Mouse (Mus musculus) ES-E14 (cell line): ENCODE measurements around the gene Zfp219. TPM values are rescaled to one million over a fixed set of nuclear protein-coding genes. Genes with fewer than 3 reads are reported as not detected.

ENCODE experiments used
- DNase-seq: peaks from one replicate; pipeline ENCODE4 v3.0.0-alpha.2; 2013; ENCODE audit warnings: low read depth, low spot score
- H3K27ac ChIP-seq: 2 replicates; pipeline ENCODE4 v1.5.1; 2012; ENCODE audit warnings: low read depth, mild to moderate bottlenecking, low read length, moderate library complexity, mixed read lengths; ENCODE audit not compliant: poor library complexity, insufficient read depth, severe bottlenecking
- H3K36me3 ChIP-seq: 2 replicates; pipeline ENCODE4 v1.6.1; 2012; ENCODE audit warnings: mild to moderate bottlenecking, low read length, moderate library complexity, mixed read lengths; ENCODE audit not compliant: control insufficient read depth, poor library complexity, insufficient read depth, severe bottlenecking
- H3K4me1 ChIP-seq, 2 experiments: fragments of 150-350 bp in 1 of 2; sonication (generic) in 1 of 2; 2 replicates each; pipeline ENCODE4 v1.6.1; 2012; ENCODE audit warnings: low read length in 2 of 2, mild to moderate bottlenecking in 1 of 2, mixed read lengths in 1 of 2; ENCODE audit not compliant: control insufficient read depth in 2 of 2, insufficient read depth in 2 of 2, poor library complexity in 1 of 2
- H3K4me3 ChIP-seq, 2 experiments: fragments of 150-350 bp in 1 of 2; sonication (generic) in 1 of 2; 2 replicates each; pipeline ENCODE4 v1.5.1; 2012; ENCODE audit warnings: low read length in 2 of 2, low read depth in 1 of 2, mild to moderate bottlenecking in 1 of 2, mixed read lengths in 1 of 2; ENCODE audit not compliant: insufficient read depth in 1 of 2, poor library complexity in 1 of 2, severe bottlenecking in 1 of 2
- H3K9ac ChIP-seq: 2 replicates; pipeline ENCODE4 v1.6.1; 2012; ENCODE audit warnings: low read depth, mild to moderate bottlenecking, low read length, mixed read lengths; ENCODE audit not compliant: poor library complexity, insufficient read depth, severe bottlenecking
- H3K9me3 ChIP-seq: fragments of 150-350 bp; sonication (generic); 2 replicates; pipeline ENCODE4 v1.6.1; 2012; ENCODE audit warnings: low read depth, mild to moderate bottlenecking, low read length; ENCODE audit not compliant: control insufficient read depth, insufficient read depth
- CHD2 ChIP-seq: IDR thresholded peaks from 2 replicates; pipeline ENCODE4 v1.6.1; 2014; ENCODE audit warnings: mild to moderate bottlenecking, low read depth, low read length, inconsistent platforms
- HCFC1 ChIP-seq: IDR thresholded peaks from 2 replicates; pipeline ENCODE4 v1.6.1; 2012; ENCODE audit warnings: low read length, inconsistent platforms, borderline replicate concordance; ENCODE audit not compliant: insufficient read depth
- MAFK ChIP-seq: IDR thresholded peaks from 2 replicates; pipeline ENCODE4 v1.6.1; 2014; ENCODE audit warnings: mild to moderate bottlenecking, low read depth, low read length, inconsistent platforms; ENCODE audit not compliant: insufficient read depth
- ZC3H11A ChIP-seq: IDR thresholded peaks from 2 replicates; pipeline ENCODE4 v1.6.1; 2012; ENCODE audit warnings: low read depth, mild to moderate bottlenecking, inconsistent platforms, low read length, borderline replicate concordance
- ZNF384 ChIP-seq: IDR thresholded peaks from 2 replicates; pipeline ENCODE4 v1.6.1; 2012; ENCODE audit warnings: low read depth, low read length, inconsistent platforms
- in situ Hi-C, 2 experiments: fragments of 600-800 bp; cut with MboI; formaldehyde crosslinking; loops; one replicate each; pipeline ENCODE4 v1.15.1; 2025; ENCODE audit warnings: low sequenced_read_pairs in 2 of 2, inconsistent platforms in 1 of 2; ENCODE audit not compliant: unreplicated experiment in 2 of 2
- total RNA-seq: library from RNA; depleted of rRNA; stranded (reverse); fragments of 300-350 nt; gene quantifications from 2 replicates; pipeline ENCODE4 v1.2.3, GENCODE M21; 2012

The Zfp219 gene
- total RNA-seq, 1 experiment: 59.5 TPM

- no peak overlapping the region for H3K9ac ChIP-seq
- peaks cover 2 to 8% of the 10 kb centered on the region in 2 experiments; a peak in 1 of 4 replicates for H3K4me1 ChIP-seq
- H3K36me3 ChIP-seq: no peaks in the 10 kb centered on the region
- TF ChIP-seq CHD2 (no peak), ZNF384 (no peak), HCFC1 (no peak), MAFK (no peak), ZC3H11A (no peak)
- H3K4me3 ChIP-seq: peak overlapping the region in 1 of 2 experiments; percentile 56; a peak in 2 of 4 replicates
- no peaks in the 10 kb centered on the region for H3K9me3 ChIP-seq
- DNase-seq: no peak
- in situ Hi-C loops: no loop called here
- no peak overlapping the region for H3K27ac ChIP-seq
Observed at GRCm38 (mm10) chr14:51996231-51996841, 24.2 kb downstream of the Zfp219 start.

- DNase-seq: no peak
- no peaks in the 10 kb centered on the region for H3K36me3 ChIP-seq
- in situ Hi-C loops: no loop called here
- H3K4me3 ChIP-seq: no peak overlapping the region
- H3K4me1 ChIP-seq: peaks cover 2 to 8% of the 10 kb centered on the region in 2 experiments; a peak in 1 of 4 replicates
- no peak overlapping the region for H3K27ac ChIP-seq
- H3K9me3 ChIP-seq: no peaks in the 10 kb centered on the region
- TF ChIP-seq CHD2: no peak
- TF ChIP-seq ZC3H11A: no peak
- no peak for TF ChIP-seq MAFK
- TF ChIP-seq HCFC1: no peak
- TF ChIP-seq ZNF384: no peak
- H3K9ac ChIP-seq: no peak overlapping the region
Observed at GRCm38 (mm10) chr14:51995219-51995871, 25.2 kb downstream of the Zfp219 start.

DNA sequence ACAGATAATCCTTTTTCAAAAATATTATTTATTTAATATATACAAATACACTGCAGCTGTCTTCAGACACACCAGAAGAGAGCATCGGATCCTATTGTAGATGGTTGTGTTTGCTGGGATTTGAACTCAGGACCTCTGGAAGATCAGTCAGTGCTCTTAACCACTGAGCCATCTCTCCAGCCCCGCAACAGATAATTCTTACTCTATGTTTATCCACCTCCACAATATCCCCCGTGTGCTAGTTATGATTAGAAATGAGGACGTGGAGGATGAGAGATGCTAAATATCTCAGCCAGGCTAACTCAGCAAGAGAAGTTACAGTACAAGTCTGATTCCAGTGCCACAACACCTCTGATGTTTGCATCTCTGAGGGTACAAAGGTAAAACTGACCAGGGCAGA, 26.1 kb downstream of the Zfp219 start:
- H3K4me3 ChIP-seq: no peak overlapping the region
- H3K27ac ChIP-seq: no peak overlapping the region
- TF ChIP-seq CHD2: no peak
- no peak for TF ChIP-seq MAFK
- H3K4me1 ChIP-seq: peaks cover 2 to 8% of the 10 kb centered on the region in 2 experiments; a peak in 1 of 4 replicates
- no peak overlapping the region for H3K9ac ChIP-seq
- in situ Hi-C loops: loop anchor here in 1 of 2 experiments (5.0 kb wide), 1 partner anchor 87 kb away; no protein-coding TSS in a partner anchor
- no peaks in the 10 kb centered on the region for H3K36me3 ChIP-seq
- no peak for DNase-seq
- no peaks in the 10 kb centered on the region for H3K9me3 ChIP-seq

DNA sequence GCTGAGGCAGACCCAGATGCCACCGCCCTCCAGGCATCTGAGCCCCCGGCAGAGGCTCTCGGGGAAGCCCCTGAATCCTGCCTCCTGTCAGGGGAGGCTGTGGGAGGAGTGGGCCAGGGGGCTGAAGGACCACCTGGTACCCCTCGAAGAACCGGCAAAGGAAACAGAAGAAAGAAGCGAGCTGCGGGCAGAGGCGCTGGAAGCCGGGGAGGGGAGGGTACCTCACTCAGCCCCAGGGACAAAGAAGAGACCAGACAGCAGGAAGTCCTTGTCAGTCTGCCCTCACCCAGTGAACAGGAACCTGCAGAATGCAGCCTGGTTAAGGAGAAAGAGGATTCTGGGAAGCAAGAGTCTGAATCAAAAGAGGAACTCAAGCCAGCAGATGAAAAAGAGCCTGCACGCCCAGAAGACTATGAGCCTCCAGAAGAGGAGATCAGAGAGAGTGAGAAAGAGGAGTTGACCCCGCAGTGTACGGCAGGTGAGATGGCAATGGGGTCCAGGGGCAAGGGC, 31.0 kb downstream of the Zfp219 start:
- Histone ChIP-seq H3K9ac (peak overlapping the region; percentile 23), H3K4me3 (peak overlapping the region; percentile 38 to 39), H3K36me3 (no peaks in the 10 kb centered on the region), H3K4me1 (peaks cover 0 to 5% of the 10 kb centered on the region in 2 experiments; a peak in 1 of 4 replicates), H3K27ac (no peak overlapping the region), H3K9me3 (no peaks in the 10 kb centered on the region)
- TF ChIP-seq CHD2 (no peak), ZNF384 (no peak), HCFC1 (no peak), MAFK (no peak), ZC3H11A (no peak)
- no peak for DNase-seq
- in situ Hi-C loops: no loop called here
